12 mouse cellular contexts compared by ENCODE assay signal in the genomic region with DNA sequence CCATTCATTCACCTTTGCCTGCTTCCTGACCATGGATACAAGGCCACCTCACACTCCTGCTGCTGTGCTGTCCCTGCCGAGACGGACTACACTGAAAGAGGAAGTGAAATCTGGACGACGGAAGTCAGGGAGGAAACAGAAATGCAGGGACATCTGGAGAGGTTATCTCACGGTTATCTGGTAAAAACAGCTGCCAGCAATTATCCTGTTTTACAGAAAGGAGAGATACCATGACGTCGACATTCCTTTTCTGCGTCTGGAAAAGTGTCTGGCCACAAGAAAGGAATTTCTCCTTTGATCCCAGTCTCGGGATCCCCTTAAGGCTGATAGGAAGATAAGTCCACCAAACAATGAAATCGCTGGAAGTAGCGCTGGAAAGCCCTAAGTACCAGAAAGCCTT. TPM values are rescaled to one million over a fixed set of nuclear protein-coding genes. Genes with fewer than 3 reads are reported as not detected.
DNase-seq lines count a peak whose midpoint lies in the region; ATAC-seq and TF ChIP-seq lines count a peak whose summit lies in the region.
"Had no signal": no experiment of that assay in that cellular context is flagged by ENCODE, and none has a peak within 500 bp of the region (broad histone marks: within the 10 kb centered on the region; RNA-seq: fewer than 3 reads in every experiment).

No protein-coding gene starts in this region.

- no peaks in the 10 kb centered on the region for H3K27me3 ChIP-seq in liver, embryonic 11.5 days (replicated peaks; ENCODE audit: control insufficient read depth, insufficient read depth, low read length)
- no peaks in the 10 kb centered on the region for H3K27me3 ChIP-seq in liver, embryonic 12.5 days (replicated peaks)
- peaks cover 34% of the 10 kb centered on the region for H3K27me3 ChIP-seq in G1E (ENCODE audit: insufficient read depth, low read length)
- H3K27me3 ChIP-seq in limb, embryonic 13.5 days, result no peaks in the 10 kb centered on the region
- H3K27me3 ChIP-seq: heart, embryonic 13.5 days; limb, embryonic 15.5 days; midbrain, embryonic 13.5 days had no signal

- 0 out of 2 replicates have a peak, but pooled peaks have one; percentile 20 for ATAC-seq in liver, embryonic 11.5 days (replicated peaks; ENCODE audit: low FRiP score)
- no peak for ATAC-seq in liver, embryonic 12.5 days
- peak; percentile 75 for ATAC-seq in G1E (ENCODE audit: extremely low read depth, insufficient number of reproducible peaks, low FRiP score, poor library complexity, severe bottlenecking)
- no peak for ATAC-seq in limb, embryonic 13.5 days (ENCODE audit: low FRiP score, low read depth)
- ATAC-seq: midbrain, embryonic 13.5 days had no signal

- WGBS in liver, embryonic 11.5 days, result 12% methylated on average over 11 of the region's 11 CpGs
- WGBS in liver, embryonic 12.5 days (ENCODE audit: insufficient replicate concordance), result 8% methylated on average over 11 of the region's 11 CpGs
- 14% methylated on average over 11 of the region's 11 CpGs for WGBS in limb, embryonic 13.5 days

- no peak overlapping the region for H3K4me3 ChIP-seq in liver, embryonic 11.5 days (ENCODE audit: low read depth, low read length)
- no peak overlapping the region for H3K4me3 ChIP-seq in liver, embryonic 12.5 days
- peak overlapping the region; percentile 13; the same call in 1 of the 2 replicates for H3K4me3 ChIP-seq in G1E (ENCODE audit: low read depth, low read length)
- H3K4me3 ChIP-seq in limb, embryonic 13.5 days, result no peak overlapping the region
- H3K4me3 ChIP-seq: heart, embryonic 13.5 days; limb, embryonic 15.5 days; midbrain, embryonic 13.5 days had no signal

- no peak for DNase-seq in liver, embryonic 11.5 days (ENCODE audit: low spot score)
- no peak for DNase-seq in G1E (ENCODE audit: low spot score)
- peak; percentile 49 for DNase-seq in embryo, embryonic 11 days
- DNase-seq in retina, postnatal 1 day, result no peak
- no peak for DNase-seq in thymus, postnatal 14 days
- DNase-seq in gastrocnemius, postnatal 36 days, result no peak
- DNase-seq: cerebellum, adult 2 months had no signal

- no peaks in the 10 kb centered on the region for H3K9me3 ChIP-seq in liver, embryonic 11.5 days (ENCODE audit: control insufficient read depth, low read length)
- H3K9me3 ChIP-seq in liver, embryonic 12.5 days (replicated peaks), result no peaks in the 10 kb centered on the region
- H3K9me3 ChIP-seq in G1E (replicated peaks), result no peaks in the 10 kb centered on the region
- H3K9me3 ChIP-seq in limb, embryonic 13.5 days, result no peaks in the 10 kb centered on the region
- H3K9me3 ChIP-seq: heart, embryonic 13.5 days; limb, embryonic 15.5 days; midbrain, embryonic 13.5 days had no signal

- no peak overlapping the region for H3K27ac ChIP-seq in liver, embryonic 11.5 days (ENCODE audit: low read depth, low read length)
- no peak overlapping the region for H3K27ac ChIP-seq in liver, embryonic 12.5 days
- H3K27ac ChIP-seq in limb, embryonic 13.5 days, result 0 out of 2 replicates have a peak overlapping the region, but pooled peaks have one; percentile 33
- H3K27ac ChIP-seq: heart, embryonic 13.5 days; limb, embryonic 15.5 days; midbrain, embryonic 13.5 days had no signal

- TF ChIP-seq CTCF in G1E (IDR thresholded peaks at IDR 0.05; ENCODE audit: low read depth, low read length), result no peak

- H3K4me1 ChIP-seq in liver, embryonic 11.5 days (replicated peaks; ENCODE audit: control insufficient read depth, insufficient read depth, low read length), result no peaks in the 10 kb centered on the region
- no peaks in the 10 kb centered on the region for H3K4me1 ChIP-seq in liver, embryonic 12.5 days
- peaks cover 31% of the 10 kb centered on the region for H3K4me1 ChIP-seq in G1E (ENCODE audit: insufficient read depth, low read depth, low read length)
- no peaks in the 10 kb centered on the region for H3K4me1 ChIP-seq in limb, embryonic 13.5 days
- H3K4me1 ChIP-seq: heart, embryonic 13.5 days; limb, embryonic 15.5 days had no signal

- peak overlapping the region; percentile 22; the same call in 1 of the 2 replicates for H3K4me2 ChIP-seq in liver, embryonic 11.5 days
- no peak overlapping the region for H3K4me2 ChIP-seq in liver, embryonic 12.5 days
- no peak overlapping the region for H3K4me2 ChIP-seq in limb, embryonic 13.5 days (replicated peaks)
- H3K4me2 ChIP-seq: heart, embryonic 13.5 days; limb, embryonic 15.5 days; midbrain, embryonic 13.5 days had no signal

- intact Hi-C loops in gastrocnemius, postnatal 36 days (cut with DNase I), result no loop called here

- no peaks in the 10 kb centered on the region for H3K36me3 ChIP-seq in liver, embryonic 11.5 days (ENCODE audit: control insufficient read depth, insufficient read depth, low read length)
- no peaks in the 10 kb centered on the region for H3K36me3 ChIP-seq in liver, embryonic 12.5 days
- no peaks in the 10 kb centered on the region for H3K36me3 ChIP-seq in G1E (replicated peaks)
- no peaks in the 10 kb centered on the region for H3K36me3 ChIP-seq in limb, embryonic 13.5 days
- H3K36me3 ChIP-seq: heart, embryonic 13.5 days; limb, embryonic 15.5 days; midbrain, embryonic 13.5 days had no signal

- no peak overlapping the region for H3K9ac ChIP-seq in liver, embryonic 11.5 days (ENCODE audit: low read depth, low read length)
- no peak overlapping the region for H3K9ac ChIP-seq in liver, embryonic 12.5 days
- H3K9ac ChIP-seq in limb, embryonic 13.5 days, result no peak overlapping the region
- H3K9ac ChIP-seq: heart, embryonic 13.5 days; limb, embryonic 15.5 days; midbrain, embryonic 13.5 days had no signal

RNA-seq across cellular contexts. Expression of a gene that starts 5.2 kb away (rescaled TPM):
- polyA plus RNA-seq in liver, embryonic 11.5 days (2014; fragmentation: Nextera tagmentation; extraction: Ambion mirVana), result not detected in 2 replicates
- not detected in 2 replicates for polyA plus RNA-seq in liver, embryonic 12.5 days (2016; fragmentation: Nextera tagmentation; extraction: Ambion mirVana)
- total RNA-seq in G1E (2014; fragmentation: Nextera tagmentation) (not detected in 2 replicates), G1E (2017) (not detected in 2 replicates)
- polyA plus RNA-seq in G1E (2012), result not detected in 2 replicates
- not detected in 2 replicates for polyA plus RNA-seq in limb, embryonic 13.5 days (2015; fragmentation: Nextera tagmentation; extraction: Ambion mirVana)
- not detected for total RNA-seq in gastrocnemius, postnatal 36 days (2021)
- polyA plus RNA-seq: heart, embryonic 13.5 days; limb, embryonic 15.5 days; midbrain, embryonic 13.5 days had no signal

RNA-seq across cellular contexts. Expression of a gene that starts 5.7 kb away (rescaled TPM):
- polyA plus RNA-seq in liver, embryonic 11.5 days (2014; fragmentation: Nextera tagmentation; extraction: Ambion mirVana), result 22.0 and 25.3 TPM in 2 replicates
- 15.2 and 15.7 TPM in 2 replicates for polyA plus RNA-seq in liver, embryonic 12.5 days (2016; fragmentation: Nextera tagmentation; extraction: Ambion mirVana)
- total RNA-seq in G1E (2014; fragmentation: Nextera tagmentation) (85.3 and 107 TPM in 2 replicates), G1E (2017) (26.7 and 26.9 TPM in 2 replicates)
- 1.6 and 2.0 TPM in 2 replicates for polyA plus RNA-seq in G1E (2012)
- 108 TPM in 2 replicates for polyA plus RNA-seq in limb, embryonic 13.5 days (2015; fragmentation: Nextera tagmentation; extraction: Ambion mirVana)
- 10 to 100 TPM; 47.5 to 68.0 TPM for total RNA-seq in gastrocnemius, postnatal 36 days (2021)

Comparison
In these comparisons a context has a peak if more than half of its experiments do, and no peak if none do; other contexts are left out.
1. ATAC-seq: peak in liver, embryonic 11.5 days (single experiment) and G1E (single experiment); none in liver, embryonic 12.5 days (single experiment) and limb, embryonic 13.5 days (single experiment).